Mouse (Mus musculus) forebrain, embryonic 12.5 days (tissue): ENCODE data around the gene Wfdc3. TPM values are rescaled to one million over a fixed set of nuclear protein-coding genes. Genes with fewer than 3 reads are reported as not detected.
A peak's percentile ranks its signal among the peaks of the same experiment; 100 is the strongest.

Source experiments
- ATAC-seq: fragments of 200-750 bp; cut with Nextera tagmentation; 2 replicates; pipeline ENCODE4 v1.8.0; 2017; ENCODE audit warnings: moderate TSS enrichment; ENCODE audit not compliant: low FRiP score
- H3K27ac ChIP-seq: fragments of 300-500 bp; sonication (generic); 2 replicates; pipeline ENCODE4 v1.5.1; 2016; ENCODE audit warnings: mild to moderate bottlenecking
- H3K27me3 ChIP-seq: fragments of 300-500 bp; sonication (generic); 2 replicates; pipeline ENCODE4 v1.6.1; 2016; ENCODE audit warnings: mild to moderate bottlenecking
- H3K36me3 ChIP-seq: fragments of 300-500 bp; sonication (generic); replicated peaks from 2 replicates; pipeline ENCODE4 v1.6.1; 2016; ENCODE audit warnings: mild to moderate bottlenecking
- H3K4me1 ChIP-seq: fragments of 300-500 bp; sonication (generic); 2 replicates; pipeline ENCODE4 v1.6.1; 2016
- H3K4me2 ChIP-seq: fragments of 300-500 bp; sonication (generic); 2 replicates; pipeline ENCODE4 v1.6.1; 2016; ENCODE audit warnings: mild to moderate bottlenecking, moderate library complexity
- H3K4me3 ChIP-seq: fragments of 300-500 bp; sonication (generic); replicated peaks from 2 replicates; pipeline ENCODE4 v1.5.1; 2016; ENCODE audit warnings: mild to moderate bottlenecking
- H3K9ac ChIP-seq: fragments of 300-500 bp; sonication (generic); 2 replicates; pipeline ENCODE4 v1.6.1; 2016; ENCODE audit warnings: mild to moderate bottlenecking
- H3K9me3 ChIP-seq: fragments of 300-500 bp; sonication (generic); 2 replicates; pipeline ENCODE4 v1.6.1; 2016
- WGBS: fragments of 180-500 bp; shearing (Covaris S2); methylation state at CpG from one replicate; pipeline ENCODE4 v1.1.7; 2016; 5-methylcytosine and 5-hydroxymethylcytosine counted together
- polyA plus RNA-seq: library from polyadenylated mRNA; unstranded; fragments of >200 nt; fragmentation: Nextera tagmentation; extraction: Ambion mirVana; gene quantifications from 2 replicates; pipeline ENCODE4 v1.2.1, GENCODE M21; 2016

Gene Wfdc3
- polyA plus RNA-seq, 1 experiment from 2014 or later, result 0.73 TPM

DNA sequence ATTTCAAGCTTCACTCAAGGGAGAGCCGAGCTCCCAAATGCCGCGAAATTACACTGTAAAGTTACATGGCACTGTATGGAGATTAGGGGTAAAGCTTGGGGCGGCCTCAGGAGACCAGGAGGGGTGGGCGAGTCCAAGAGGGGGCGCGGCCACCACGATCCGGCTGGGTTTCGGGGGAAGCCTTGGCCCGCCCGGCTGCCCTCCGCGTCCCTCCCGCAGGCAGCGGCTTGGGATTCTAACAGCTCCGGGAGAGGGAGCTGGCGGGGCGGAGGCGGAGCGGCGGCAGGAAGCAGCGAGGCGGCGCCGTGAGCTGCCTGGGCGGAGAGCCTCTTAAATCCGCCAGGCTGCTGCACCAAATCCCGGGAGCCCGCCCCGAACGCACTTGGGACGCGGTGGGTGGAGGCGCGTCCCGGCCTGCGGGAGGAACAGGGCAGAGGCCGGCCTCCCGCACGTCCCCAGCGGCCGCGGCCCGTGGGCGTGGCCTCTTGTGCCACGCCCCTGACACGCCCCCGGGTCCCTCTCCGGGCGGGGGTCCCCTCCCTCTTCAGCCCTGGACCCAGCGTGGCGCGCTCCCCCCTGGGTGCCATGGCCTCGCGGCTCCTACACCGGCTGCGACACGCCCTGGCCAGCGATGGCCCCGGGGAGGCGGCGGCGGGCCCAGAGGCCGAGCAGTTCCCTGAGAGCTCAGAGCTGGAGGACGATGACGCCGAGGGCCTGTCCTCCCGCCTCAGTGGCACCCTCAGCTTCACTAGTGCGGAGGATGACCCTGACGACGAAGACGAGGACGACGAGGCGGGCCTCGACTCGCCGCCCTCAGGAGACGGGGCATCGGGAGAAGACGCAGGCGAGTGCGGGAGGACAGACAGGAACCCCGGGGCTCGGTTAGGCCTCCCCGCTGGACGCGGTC, 40.0 kb upstream of the Wfdc3 start, which contains the start of gene Snx21:
Snx21 (plus strand) TSS at position 343 of the 907 bp plus-strand sequence.
- H3K27ac ChIP-seq, result peak within 1 kb of the TSS; percentile 73
- peaks cover 10% of the 10 kb centered on the region for H3K36me3 ChIP-seq
- peaks cover 7% of the 10 kb centered on the region for H3K27me3 ChIP-seq
- peak within 1 kb of the TSS; percentile 91 for H3K4me2 ChIP-seq
- H3K9ac ChIP-seq, result peak within 1 kb of the TSS; percentile 71
- ATAC-seq, result peak; percentile 92
- H3K4me1 ChIP-seq, result peaks cover 20% of the 10 kb centered on the region
- under 1% methylated on average over 70 of the region's 89 CpGs for WGBS
- no peaks in the 10 kb centered on the region for H3K9me3 ChIP-seq
- H3K4me3 ChIP-seq, result peak within 1 kb of the TSS; percentile 67

- Histone ChIP-seq H3K27ac (no peak overlapping the region), H3K4me2 (peak overlapping the region; percentile 91), H3K27me3 (peaks cover 7% of the 10 kb centered on the region), H3K4me1 (peaks cover 20% of the 10 kb centered on the region), H3K9ac (peak overlapping the region; percentile 71), H3K36me3 (peaks cover 7% of the 10 kb centered on the region), H3K4me3 (peak overlapping the region; percentile 67), H3K9me3 (no peaks in the 10 kb centered on the region)
- 14% methylated on average over 7 of the region's 7 CpGs for WGBS
- no peak for ATAC-seq
Observed at GRCm38 (mm10) chr2:164784869-164785420, 39.2 kb upstream of the Wfdc3 start.

DNA sequence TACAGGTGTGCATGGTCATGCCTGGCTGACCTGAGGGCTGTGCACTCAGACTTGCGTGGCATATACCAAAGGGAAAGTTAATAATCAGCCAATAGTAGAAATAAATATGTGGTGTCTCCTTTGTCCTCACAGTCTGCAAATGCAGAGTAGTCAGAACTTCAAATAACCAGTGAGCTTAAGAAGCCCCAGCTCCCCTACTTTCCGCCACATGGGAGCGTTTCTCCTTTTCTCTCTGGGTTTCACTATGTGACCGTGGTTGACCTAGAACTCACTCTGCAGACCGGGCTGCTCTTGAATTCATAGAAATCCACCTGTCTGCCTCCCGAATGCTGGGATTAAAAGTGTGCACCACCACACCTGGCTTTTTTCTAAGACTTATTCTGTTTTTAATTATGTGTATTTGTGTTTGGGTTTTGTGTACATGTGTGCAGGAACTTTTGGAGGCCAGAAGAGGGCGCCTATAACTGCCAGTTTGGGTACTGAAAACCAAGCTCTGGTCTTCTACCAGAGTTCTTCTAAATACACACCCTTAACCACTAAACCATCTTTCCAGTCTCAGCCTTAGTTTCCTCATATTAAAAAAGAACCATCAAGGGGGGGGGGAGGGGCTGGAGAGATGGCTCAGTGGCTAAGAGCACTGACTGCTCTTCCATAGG, 38.3 kb upstream of the Wfdc3 start:
- H3K4me3 ChIP-seq, result no peak overlapping the region
- no peak overlapping the region for H3K9ac ChIP-seq
- no peak overlapping the region for H3K27ac ChIP-seq
- H3K27me3 ChIP-seq, result peaks cover 7% of the 10 kb centered on the region
- peaks cover 3% of the 10 kb centered on the region for H3K36me3 ChIP-seq
- H3K4me1 ChIP-seq, result peaks cover 20% of the 10 kb centered on the region
- H3K4me2 ChIP-seq, result no peak overlapping the region
- no peak for ATAC-seq
- H3K9me3 ChIP-seq, result no peaks in the 10 kb centered on the region
- WGBS, result 80% methylated on average over 7 of the region's 7 CpGs

DNA sequence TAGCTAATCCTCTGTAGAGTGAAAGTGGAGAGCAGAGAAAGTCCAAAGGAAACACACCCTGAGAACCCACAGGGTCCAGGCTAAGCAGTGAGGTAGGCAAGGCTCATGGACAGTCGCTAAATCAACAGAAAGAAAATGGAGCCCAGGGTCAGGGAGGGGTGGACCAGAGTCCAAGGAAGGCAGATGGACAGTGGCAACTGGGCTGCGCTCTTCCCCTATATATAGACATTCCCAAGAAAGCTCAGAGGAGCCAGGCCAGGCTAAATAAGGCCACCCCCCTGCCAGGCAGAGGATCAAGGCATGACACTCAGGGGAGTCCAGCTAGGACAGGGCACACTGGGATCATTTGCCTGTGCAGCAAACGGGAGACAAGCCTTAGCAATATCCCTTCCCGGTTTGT, 36.1 kb upstream of the Wfdc3 start:
- Histone ChIP-seq H3K36me3 (no peaks in the 10 kb centered on the region), H3K9me3 (no peaks in the 10 kb centered on the region), H3K4me1 (peaks cover 17% of the 10 kb centered on the region), H3K27ac (no peak overlapping the region), H3K9ac (no peak overlapping the region), H3K4me2 (no peak overlapping the region), H3K27me3 (peaks cover 6% of the 10 kb centered on the region), H3K4me3 (no peak overlapping the region)
- WGBS, result 84% methylated on average over 4 of the region's 4 CpGs
- ATAC-seq, result no peak

DNA sequence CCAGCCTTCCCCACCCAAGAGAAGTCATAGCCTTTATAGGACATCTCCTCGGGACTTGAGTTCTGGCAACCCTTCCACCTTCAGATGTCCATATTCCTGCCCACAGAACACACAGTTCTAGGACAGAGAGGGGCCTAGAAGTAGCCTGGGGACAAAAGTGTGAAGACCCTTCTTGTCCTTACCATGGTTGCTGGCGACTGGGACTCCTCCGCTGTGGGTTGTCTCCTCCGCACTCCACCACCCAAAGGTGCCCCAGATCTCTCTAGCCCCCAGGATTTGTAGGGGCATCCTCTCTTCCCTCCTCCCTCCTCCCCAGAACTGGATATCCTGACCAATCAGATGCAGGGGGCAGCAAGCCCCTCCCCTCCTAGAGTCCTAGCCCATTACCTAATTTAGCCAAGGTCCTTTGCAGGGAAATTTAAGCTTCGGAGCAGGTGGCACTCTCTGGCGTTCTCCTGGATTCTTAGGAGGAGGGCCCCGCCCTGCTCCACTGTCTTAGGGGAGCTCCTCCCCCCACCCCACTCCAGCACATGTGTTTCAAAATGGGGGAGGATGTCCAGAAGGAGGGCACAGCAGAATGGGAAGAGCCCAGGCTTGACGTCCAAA, 33.9 kb upstream of the Wfdc3 start, which contains the start of gene Tnnc2:
Tnnc2 (minus strand) TSS at position 487 of the 606 bp plus-strand sequence.
- Histone ChIP-seq H3K27me3 (peaks cover 7% of the 10 kb centered on the region), H3K4me1 (peaks cover under 1% of the 10 kb centered on the region; the same call in 1 of the 2 replicates), H3K9me3 (no peaks in the 10 kb centered on the region), H3K4me3 (no peak within 1 kb of the TSS), H3K4me2 (no peak within 1 kb of the TSS), H3K36me3 (no peaks in the 10 kb centered on the region), H3K27ac (no peak within 1 kb of the TSS), H3K9ac (no peak within 1 kb of the TSS)
- ATAC-seq, result no peak
- WGBS, result 70% methylated on average over 8 of the region's 8 CpGs

DNA sequence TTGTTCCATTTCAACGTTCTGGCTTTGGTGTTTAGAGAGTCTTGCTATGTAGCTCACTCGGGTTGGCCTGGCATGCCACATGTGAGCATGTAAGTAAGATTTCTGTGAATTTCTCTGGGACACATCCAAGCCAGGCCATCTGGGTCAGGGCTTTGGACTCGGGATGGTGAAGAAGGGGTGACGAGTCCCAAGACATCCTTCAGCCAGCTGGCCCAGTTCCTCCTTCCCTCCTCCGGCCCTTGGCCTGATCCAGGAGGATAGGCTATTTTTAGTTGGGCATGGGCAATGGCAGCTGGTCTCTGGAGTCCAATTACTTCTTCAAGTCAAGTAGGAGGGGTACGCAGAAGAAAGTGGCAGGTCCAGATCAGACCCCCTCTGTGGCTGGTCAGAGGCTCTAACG, 33.1 kb upstream of the Wfdc3 start:
- no peak for ATAC-seq
- H3K4me2 ChIP-seq, result no peak overlapping the region
- H3K4me1 ChIP-seq, result no peaks in the 10 kb centered on the region
- no peak overlapping the region for H3K27ac ChIP-seq
- 89% methylated on average over 7 of the region's 7 CpGs for WGBS
- no peaks in the 10 kb centered on the region for H3K9me3 ChIP-seq
- H3K27me3 ChIP-seq, result peaks cover 7% of the 10 kb centered on the region
- H3K36me3 ChIP-seq, result no peaks in the 10 kb centered on the region
- H3K4me3 ChIP-seq, result no peak overlapping the region
- no peak overlapping the region for H3K9ac ChIP-seq

- WGBS, result 93% methylated on average over 11 of the region's 11 CpGs
- Histone ChIP-seq H3K27ac (no peak overlapping the region), H3K36me3 (peaks cover 4% of the 10 kb centered on the region; the same call in 1 of the 2 replicates), H3K9ac (no peak overlapping the region), H3K27me3 (peaks cover 5% of the 10 kb centered on the region), H3K9me3 (no peaks in the 10 kb centered on the region), H3K4me3 (no peak overlapping the region), H3K4me2 (no peak overlapping the region), H3K4me1 (no peaks in the 10 kb centered on the region)
- ATAC-seq, result no peak
Observed at GRCm38 (mm10) chr2:164778015-164778287, 32.2 kb upstream of the Wfdc3 start.

DNA sequence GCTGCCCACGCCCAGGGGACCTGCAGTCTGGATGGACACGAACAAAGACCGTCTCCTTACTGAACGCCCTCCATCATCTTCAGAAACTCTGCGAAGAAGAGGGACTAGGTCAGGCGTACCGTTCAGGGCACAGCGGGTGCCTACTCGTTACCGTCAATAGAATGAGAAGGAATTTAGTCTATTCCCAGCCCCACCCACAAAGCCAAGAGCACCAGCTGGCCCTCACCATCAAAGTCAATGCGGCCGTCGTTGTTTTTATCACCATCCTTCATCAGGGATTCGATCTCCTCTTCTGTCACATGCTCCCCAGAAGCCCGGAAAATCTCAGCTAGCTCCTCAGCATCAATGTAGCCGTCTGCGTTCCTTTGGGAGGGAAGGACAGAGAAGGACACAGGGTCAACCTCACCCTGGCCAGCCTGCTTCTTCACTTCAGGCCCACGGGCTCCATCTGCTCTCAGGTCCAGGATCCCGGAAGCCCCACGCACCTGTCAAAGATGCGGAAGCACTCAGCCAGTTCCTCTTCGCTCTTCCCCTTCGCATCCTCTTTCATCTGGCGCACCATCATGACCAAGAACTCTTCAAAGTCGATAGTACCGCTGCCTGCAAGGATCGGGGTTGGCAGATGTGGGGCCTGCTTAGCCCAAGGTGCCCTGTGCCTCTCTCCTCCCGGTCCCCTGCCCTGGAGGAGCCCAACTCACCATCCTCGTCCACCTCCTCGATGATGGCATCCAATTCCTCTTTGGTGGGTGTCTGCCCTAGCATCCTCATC, 31.7 kb upstream of the Wfdc3 start:
- Histone ChIP-seq H3K27ac (no peak overlapping the region), H3K9ac (no peak overlapping the region), H3K4me2 (no peak overlapping the region), H3K27me3 (peaks cover 4% of the 10 kb centered on the region), H3K9me3 (no peaks in the 10 kb centered on the region), H3K36me3 (peaks cover 9% of the 10 kb centered on the region), H3K4me1 (no peaks in the 10 kb centered on the region), H3K4me3 (no peak overlapping the region)
- no peak for ATAC-seq
- WGBS, result 83% methylated on average over 30 of the region's 30 CpGs

DNA sequence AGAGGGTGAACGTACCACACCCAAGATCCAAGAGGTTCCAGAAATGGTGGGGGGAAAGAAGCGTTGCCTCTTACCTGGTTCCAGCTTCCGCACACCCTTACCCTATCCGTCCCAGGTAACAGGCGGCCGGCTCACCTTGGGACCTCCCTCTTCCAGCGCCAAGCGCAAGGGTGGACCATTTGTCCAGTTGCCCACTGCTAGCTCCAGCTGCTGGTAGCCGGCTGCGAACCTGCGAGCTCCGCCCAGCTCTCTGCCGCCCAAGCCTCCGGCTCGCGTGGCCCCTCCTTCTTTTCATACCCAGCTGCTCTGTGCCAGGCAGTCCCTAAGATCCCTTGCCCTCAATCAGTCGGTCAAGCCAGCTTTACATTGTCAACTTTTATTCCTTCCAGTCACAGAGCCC, 31.1 kb upstream of the Wfdc3 start:
- Histone ChIP-seq H3K4me3 (no peak overlapping the region), H3K27ac (no peak overlapping the region), H3K36me3 (peaks cover 15% of the 10 kb centered on the region), H3K9me3 (no peaks in the 10 kb centered on the region), H3K4me1 (peaks cover 6% of the 10 kb centered on the region), H3K4me2 (no peak overlapping the region), H3K27me3 (peaks cover 4% of the 10 kb centered on the region), H3K9ac (no peak overlapping the region)
- ATAC-seq, result no peak
- 70% methylated on average over 17 of the region's 17 CpGs for WGBS

GRCm38 (mm10) chr2:164776130-164776529, 30.4 kb upstream of the Wfdc3 start:
- Histone ChIP-seq H3K4me2 (no peak overlapping the region), H3K27ac (no peak overlapping the region), H3K9me3 (no peaks in the 10 kb centered on the region), H3K9ac (no peak overlapping the region), H3K4me3 (no peak overlapping the region), H3K4me1 (peaks cover 13% of the 10 kb centered on the region), H3K36me3 (peaks cover 22% of the 10 kb centered on the region), H3K27me3 (peaks cover 4% of the 10 kb centered on the region; the same call in 1 of the 2 replicates)
- whole genome bisulfite sequencing, result 90% methylated on average over 6 of the region's 6 CpGs
- ATAC-seq, result no peak

DNA sequence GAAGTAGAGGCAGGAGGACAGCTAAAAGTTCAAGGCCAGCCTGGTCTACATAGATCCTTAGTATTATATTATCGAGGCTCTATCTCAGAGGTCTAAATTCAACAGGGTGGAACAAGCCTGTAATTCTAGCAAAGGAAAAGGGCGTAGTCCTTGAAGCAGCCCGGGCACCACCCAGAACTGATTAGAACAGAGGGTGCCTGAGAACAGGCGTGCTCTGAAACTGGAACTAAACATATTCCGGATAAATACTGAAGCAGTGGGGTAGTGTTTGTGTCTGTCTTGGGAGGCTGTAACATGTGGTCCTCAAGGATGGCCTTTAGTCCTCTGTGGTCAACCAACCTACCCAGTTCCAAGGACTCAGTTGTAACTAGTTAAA, 28.2 kb upstream of the Wfdc3 start:
- 90% methylated on average over 5 of the region's 5 CpGs for WGBS
- Histone ChIP-seq H3K4me1 (peaks cover 25% of the 10 kb centered on the region), H3K4me2 (no peak overlapping the region), H3K9ac (no peak overlapping the region), H3K9me3 (no peaks in the 10 kb centered on the region), H3K36me3 (peaks cover 24% of the 10 kb centered on the region), H3K27me3 (peaks cover 4% of the 10 kb centered on the region; the same call in 1 of the 2 replicates), H3K27ac (0 out of 2 replicates have a peak overlapping the region, but pooled peaks have one; percentile 19), H3K4me3 (no peak overlapping the region)
- no peak for ATAC-seq
